26 mouse cellular contexts compared by ENCODE assay signal in the genomic region with DNA sequence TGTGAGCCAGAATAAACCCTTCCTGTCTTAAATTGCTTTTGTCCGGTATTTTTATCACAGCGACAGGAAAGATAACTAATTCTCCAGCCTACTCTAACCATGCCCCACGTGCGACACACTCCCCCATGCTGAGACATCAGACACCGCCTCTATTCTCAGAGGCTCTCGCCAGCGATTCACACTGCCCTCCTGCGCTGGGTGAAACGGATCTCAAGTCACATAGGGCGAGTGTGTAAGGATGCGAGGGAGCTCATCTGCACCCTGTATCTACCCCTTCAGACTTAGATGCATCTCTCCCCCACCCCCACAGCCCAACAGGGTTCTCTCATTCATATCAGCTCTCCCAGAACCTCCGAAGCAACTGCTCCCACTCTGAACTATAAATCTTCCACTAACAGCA. TPM values are rescaled to one million over a fixed set of nuclear protein-coding genes. Genes with fewer than 3 reads are reported as not detected.
DNase-seq lines count a peak whose midpoint lies in the region; ATAC-seq lines count a peak whose summit lies in the region.
"Had no signal": no experiment of that assay in that cellular context is flagged by ENCODE, and none has a peak within 500 bp of the region (broad histone marks: within the 10 kb centered on the region; RNA-seq: fewer than 3 reads in every experiment).

No protein-coding gene starts in this region.

- H3K4me2 ChIP-seq in hindbrain, embryonic 13.5 days = no peak overlapping the region
- H3K4me2 ChIP-seq in neural tube, embryonic 12.5 days (replicated peaks) = peak overlapping the region; percentile 36; the same call in 1 of the 2 replicates
- H3K4me2 ChIP-seq: forebrain, embryonic 15.5 days; heart, embryonic 13.5 days; hindbrain, embryonic 14.5 days; liver, embryonic 13.5 days had no signal

- H3K27ac ChIP-seq in hindbrain, embryonic 10.5 days = 0 out of 2 replicates have a peak overlapping the region, but pooled peaks have one; percentile 3
- H3K27ac ChIP-seq in hindbrain, embryonic 13.5 days = no peak overlapping the region
- no peak overlapping the region for H3K27ac ChIP-seq in neural tube, embryonic 12.5 days
- H3K27ac ChIP-seq: heart, adult 2 months; heart, embryonic 13.5 days; hindbrain, embryonic 14.5 days; liver, embryonic 13.5 days had no signal

- no peaks in the 10 kb centered on the region for H3K27me3 ChIP-seq in hindbrain, embryonic 10.5 days (ENCODE audit: insufficient read depth, poor library complexity, severe bottlenecking)
- no peaks in the 10 kb centered on the region for H3K27me3 ChIP-seq in hindbrain, embryonic 13.5 days
- H3K27me3 ChIP-seq in neural tube, embryonic 12.5 days (replicated peaks) = no peaks in the 10 kb centered on the region
- H3K27me3 ChIP-seq: forebrain, embryonic 15.5 days; heart, embryonic 13.5 days; liver, embryonic 13.5 days had no signal

- 48% methylated on average over 12 of the region's 12 CpGs for WGBS in hindbrain, embryonic 10.5 days
- 30% methylated on average over 12 of the region's 12 CpGs for WGBS in hindbrain, embryonic 13.5 days
- 13% methylated on average over 12 of the region's 12 CpGs for WGBS in neural tube, embryonic 12.5 days

- no peak for ATAC-seq in hindbrain, embryonic 13.5 days (ENCODE audit: low FRiP score)
- no peak for ATAC-seq in neural tube, embryonic 12.5 days (ENCODE audit: low FRiP score, low read depth)
- ATAC-seq: activated CD4-positive, CD25-positive, alpha-beta regulatory T cell, adult 4 months; forebrain, embryonic 15.5 days had no signal

- H3K9ac ChIP-seq in hindbrain, embryonic 13.5 days = no peak overlapping the region
- H3K9ac ChIP-seq in neural tube, embryonic 12.5 days = no peak overlapping the region
- H3K9ac ChIP-seq: forebrain, embryonic 15.5 days; heart, embryonic 13.5 days; hindbrain, embryonic 14.5 days; liver, embryonic 13.5 days had no signal

- H3K9me3 ChIP-seq in hindbrain, embryonic 10.5 days = no peaks in the 10 kb centered on the region
- H3K9me3 ChIP-seq in hindbrain, embryonic 13.5 days = no peaks in the 10 kb centered on the region
- H3K9me3 ChIP-seq in neural tube, embryonic 12.5 days = no peaks in the 10 kb centered on the region
- H3K9me3 ChIP-seq: forebrain, embryonic 15.5 days; heart, embryonic 13.5 days; liver, embryonic 13.5 days had no signal

- no peak for DNase-seq in hindbrain, embryonic 10.5 days (ENCODE audit: low spot score)
- peak; percentile 7 to 29 for DNase-seq in kidney, postnatal 4 days
- no peak for DNase-seq in kidney, postnatal 14 days
- peak; percentile 21 for DNase-seq in R1 (ENCODE audit: low read depth, low spot score)
- DNase-seq in ovary, postnatal 10 days (ENCODE audit: low spot score) = no peak
- DNase-seq: adrenal gland, adult 8-10 months; B cell, adult 2 months; cerebellum, adult 2 months; cerebellum, postnatal 25 days; gastrocnemius, postnatal 36 days; heart, adult 2 months; heart, postnatal 14 days; kidney, adult 9 months; liver, embryonic 13.5 days; lung, adult 2 months; lung, postnatal 14 days; midbrain, embryonic 14.5 days; right cerebral cortex, postnatal 4 days; thymus, postnatal 14 days had no signal

- no peak overlapping the region for H3K4me3 ChIP-seq in hindbrain, embryonic 10.5 days
- H3K4me3 ChIP-seq in hindbrain, embryonic 13.5 days = no peak overlapping the region
- H3K4me3 ChIP-seq in neural tube, embryonic 12.5 days = no peak overlapping the region
- H3K4me3 ChIP-seq: forebrain, embryonic 15.5 days; heart, adult 2 months; heart, embryonic 13.5 days; liver, embryonic 13.5 days had no signal

- H3K4me1 ChIP-seq in hindbrain, embryonic 10.5 days (replicated peaks) = peaks cover 70% of the 10 kb centered on the region
- H3K4me1 ChIP-seq in hindbrain, embryonic 13.5 days (replicated peaks) = peaks cover 58% of the 10 kb centered on the region
- peaks cover 43% of the 10 kb centered on the region for H3K4me1 ChIP-seq in neural tube, embryonic 12.5 days
- H3K4me1 ChIP-seq: liver, embryonic 13.5 days had no signal

- peaks cover 24% of the 10 kb centered on the region for H3K36me3 ChIP-seq in hindbrain, embryonic 10.5 days
- no peaks in the 10 kb centered on the region for H3K36me3 ChIP-seq in hindbrain, embryonic 13.5 days
- no peaks in the 10 kb centered on the region for H3K36me3 ChIP-seq in neural tube, embryonic 12.5 days
- H3K36me3 ChIP-seq: forebrain, embryonic 15.5 days; G1E; heart, embryonic 13.5 days; liver, embryonic 13.5 days had no signal

RNA-seq across cellular contexts. Expression of gene Prmt8, which starts 12.4 kb away (rescaled TPM):
- 24.7 and 38.5 TPM in 2 replicates for polyA plus RNA-seq in hindbrain, embryonic 10.5 days (2016; fragmentation: Nextera tagmentation; extraction: Ambion mirVana)
- polyA plus RNA-seq in hindbrain, embryonic 13.5 days (2015; fragmentation: Nextera tagmentation; extraction: Ambion mirVana) = 39.7 and 41.2 TPM in 2 replicates
- polyA plus RNA-seq in neural tube, embryonic 12.5 days (2016; fragmentation: Nextera tagmentation; extraction: Ambion mirVana) = 44.9 and 47.5 TPM in 2 replicates
- polyA plus RNA-seq: activated CD4-positive, CD25-positive, alpha-beta regulatory T cell, adult 4 months; G1E; heart, adult 2 months had no signal

Comparison
In these comparisons a context has a peak if more than half of its experiments do, and no peak if none do; other contexts are left out.
1. DNase-seq: peak in kidney, postnatal 4 days (2 of 2) and R1 (single experiment); none in hindbrain, embryonic 10.5 days (single experiment), kidney, postnatal 14 days (single experiment) and ovary, postnatal 10 days (single experiment).